Mouse (Mus musculus) ES-Bruce4 (cell line): Measurements from ENCODE around the gene Cyp17a1.

ENCODE experiments used
- CTCF ChIP-seq: IDR thresholded peaks from one replicate; pipeline ENCODE4 v1.8.1; 2011; ENCODE audit warnings: low read depth, low read length
- EP300 ChIP-seq: IDR thresholded peaks from 2 replicates; pipeline ENCODE4 v1.6.1; 2011; ENCODE audit warnings: low read depth, low read length; ENCODE audit not compliant: insufficient read depth

GRCm38 (mm10) chr19:46623194-46623667 is 49.7 kb downstream of the Cyp17a1 start:
- TF ChIP-seq EP300 = no peak
- no peak for TF ChIP-seq CTCF
